Mouse (Mus musculus) cerebellum, adult 18-20 months (tissue): ENCODE results near the gene Zfp810.
A peak's percentile ranks its signal among the peaks of the same experiment; 100 is the strongest.

Source experiments
- DNase-seq, 2 experiments: peaks; one replicate each; pipeline ENCODE4 v3.0.0; 2021

Zfp810 gene

DNA sequence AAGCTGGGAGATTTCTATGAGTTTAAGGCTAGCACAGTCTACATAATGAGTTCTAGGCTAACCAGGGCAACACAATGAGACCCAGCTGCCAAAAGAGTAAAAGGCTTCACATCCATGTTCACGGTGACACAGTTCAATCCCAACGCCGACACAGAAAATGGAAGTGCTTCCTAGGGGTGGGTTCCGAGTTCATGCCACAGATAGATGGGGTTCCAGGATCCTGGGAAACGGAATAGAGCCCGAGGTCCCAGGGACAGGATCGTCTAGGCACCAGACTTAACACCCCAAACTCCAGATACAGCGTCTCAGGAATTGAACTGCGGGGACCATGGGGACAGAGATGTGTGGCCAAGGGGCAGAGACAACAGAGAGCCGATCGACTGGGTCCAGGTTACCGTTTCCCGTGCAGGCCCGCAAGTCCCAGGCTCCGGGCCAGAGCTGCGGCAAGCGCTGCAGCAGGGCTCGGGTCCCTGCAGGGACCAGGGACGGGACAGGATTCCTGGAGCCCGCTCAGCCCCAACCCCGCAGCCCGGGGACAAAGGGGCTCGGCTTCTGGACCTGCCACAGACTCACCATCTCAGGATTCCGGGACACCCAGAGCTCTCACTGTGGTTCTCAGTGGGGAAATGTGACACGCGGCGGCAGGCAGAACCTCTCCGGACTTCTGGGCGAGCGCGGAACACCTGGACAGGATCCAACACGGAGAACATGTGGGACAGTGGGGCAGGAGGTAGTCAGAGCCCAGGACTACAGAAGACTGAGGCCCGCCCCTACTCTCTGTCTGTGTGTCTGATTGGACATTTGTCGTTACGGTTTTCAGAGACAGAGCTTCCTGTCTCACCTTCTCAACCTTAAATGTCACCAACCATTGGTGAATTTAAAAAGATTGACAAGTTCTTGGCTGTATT lies 48.0 kb downstream of the Zfp810 start, which contains the start of gene Zfp599:
TSS of gene Zfp599 (minus strand) at position 712 of the 908 bp plus-strand sequence.
- peak; percentile 81 to 84 for DNase-seq

DNA sequence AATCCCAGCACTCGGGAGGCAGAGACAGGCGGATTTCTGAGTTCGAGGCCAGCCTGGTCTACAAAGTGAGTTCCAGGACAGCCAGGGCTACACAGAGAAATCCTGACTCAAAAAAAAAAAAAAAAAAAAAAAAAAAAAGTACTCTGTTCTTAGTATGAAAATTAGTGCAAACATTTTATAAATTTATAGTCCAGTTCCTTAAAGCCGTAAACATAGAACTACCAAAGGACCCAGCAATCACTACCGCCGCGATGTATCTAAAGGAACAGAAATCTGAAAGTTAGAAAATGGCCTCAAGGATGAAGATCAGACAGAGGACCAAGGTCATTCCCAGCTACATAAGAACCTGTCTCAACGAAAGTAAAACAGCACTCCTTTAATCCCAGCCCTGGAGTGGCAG lies 48.7 kb downstream of the Zfp810 start:
- no peak for DNase-seq

DNA sequence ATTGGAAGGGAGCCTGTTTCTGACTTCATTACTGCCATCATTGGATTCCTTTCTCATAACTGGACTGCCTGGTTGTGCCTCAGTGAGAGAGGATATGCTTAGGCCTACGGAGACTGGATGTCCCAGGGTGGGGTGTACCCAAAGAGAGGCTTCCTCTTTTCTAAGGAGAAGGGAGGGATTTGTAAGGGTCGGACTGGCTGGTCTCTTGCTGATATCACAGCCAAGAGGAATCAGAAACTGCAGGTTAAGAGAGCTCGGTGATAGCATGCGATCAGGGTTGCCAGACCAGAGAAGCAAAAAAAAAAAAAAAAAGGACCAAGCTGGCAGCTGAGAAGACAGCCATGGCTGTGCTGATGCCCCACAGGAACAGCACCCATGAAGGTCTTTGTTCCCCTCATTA lies 50.9 kb downstream of the Zfp810 start:
- DNase-seq: no peak

DNA sequence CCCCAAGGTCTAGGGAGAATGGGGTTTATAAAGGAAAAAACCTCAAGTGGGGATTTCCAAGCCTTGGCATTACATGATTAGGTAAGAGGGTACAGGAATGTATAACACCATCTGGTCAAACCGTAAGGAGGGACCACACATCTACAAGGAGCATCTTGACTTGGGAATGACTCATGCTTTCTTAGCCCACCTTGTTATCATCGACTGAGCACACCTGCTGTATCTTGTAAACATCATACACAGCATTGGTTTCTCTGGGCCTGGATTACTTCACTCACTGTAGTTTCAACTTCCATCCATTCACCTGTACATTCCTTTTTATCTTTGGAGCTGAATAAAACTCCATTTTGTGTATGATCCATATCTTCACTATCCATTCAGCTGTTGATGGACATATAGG lies 63.2 kb downstream of the Zfp810 start:
- DNase-seq: no peak

DNA sequence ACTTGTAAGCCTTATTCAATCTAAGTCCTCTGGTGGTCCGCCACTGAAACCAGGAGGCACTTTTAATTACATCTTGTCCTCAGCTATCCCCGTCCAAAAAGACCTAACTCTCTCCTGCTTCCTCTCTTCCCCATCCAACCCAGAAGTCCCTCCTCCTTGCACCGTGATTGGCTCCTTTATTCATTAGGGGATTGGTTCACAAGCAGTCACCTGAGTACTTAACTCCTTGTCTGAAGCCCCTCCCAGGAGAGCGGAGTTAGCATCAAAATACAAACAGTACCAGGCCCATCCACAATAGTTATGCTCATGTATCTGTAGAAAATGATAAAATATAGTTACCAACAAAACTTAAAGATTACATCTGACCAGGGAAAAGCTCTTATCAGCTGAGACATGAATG lies 67.4 kb downstream of the Zfp810 start:
- DNase-seq: no peak

DNA sequence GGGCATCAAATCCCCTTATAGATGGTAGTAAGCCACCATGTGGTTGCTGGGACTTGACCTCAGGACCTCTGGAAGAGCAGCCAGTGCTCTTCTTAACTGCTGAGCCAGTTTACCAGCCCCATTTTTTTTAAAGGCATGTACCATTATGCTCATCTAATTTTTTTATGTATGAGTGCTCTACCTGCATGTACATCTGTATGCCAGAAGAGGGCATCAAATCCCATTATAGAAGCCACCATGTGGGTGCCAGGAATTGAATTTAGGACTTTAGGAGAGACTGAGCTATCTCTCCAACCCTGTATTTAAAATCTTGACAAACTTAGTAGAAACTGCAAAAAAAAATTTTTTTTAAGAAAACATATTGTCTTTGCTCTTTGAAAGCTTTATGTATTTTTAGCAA lies 76.9 kb downstream of the Zfp810 start:
- no peak for DNase-seq

DNA sequence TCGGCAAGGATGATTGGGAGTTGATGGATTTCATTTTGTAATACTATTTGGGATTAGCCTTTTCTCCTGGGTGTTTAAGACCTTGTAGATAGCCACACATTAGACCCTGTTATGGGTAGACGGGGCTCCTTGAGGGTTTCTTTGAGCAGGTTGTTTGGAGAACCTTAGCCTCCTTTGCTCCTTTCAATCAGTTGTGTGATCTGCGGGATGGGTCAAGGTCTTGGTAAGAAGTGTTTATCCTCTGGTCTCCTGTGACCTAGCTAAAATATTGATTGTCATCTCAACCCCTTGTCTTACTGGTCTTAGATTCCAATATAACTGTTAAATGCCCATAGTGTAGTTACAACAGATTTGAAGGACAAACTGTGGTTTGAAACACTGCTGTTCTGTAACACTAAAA lies 77.4 kb downstream of the Zfp810 start:
- no peak for DNase-seq

DNA sequence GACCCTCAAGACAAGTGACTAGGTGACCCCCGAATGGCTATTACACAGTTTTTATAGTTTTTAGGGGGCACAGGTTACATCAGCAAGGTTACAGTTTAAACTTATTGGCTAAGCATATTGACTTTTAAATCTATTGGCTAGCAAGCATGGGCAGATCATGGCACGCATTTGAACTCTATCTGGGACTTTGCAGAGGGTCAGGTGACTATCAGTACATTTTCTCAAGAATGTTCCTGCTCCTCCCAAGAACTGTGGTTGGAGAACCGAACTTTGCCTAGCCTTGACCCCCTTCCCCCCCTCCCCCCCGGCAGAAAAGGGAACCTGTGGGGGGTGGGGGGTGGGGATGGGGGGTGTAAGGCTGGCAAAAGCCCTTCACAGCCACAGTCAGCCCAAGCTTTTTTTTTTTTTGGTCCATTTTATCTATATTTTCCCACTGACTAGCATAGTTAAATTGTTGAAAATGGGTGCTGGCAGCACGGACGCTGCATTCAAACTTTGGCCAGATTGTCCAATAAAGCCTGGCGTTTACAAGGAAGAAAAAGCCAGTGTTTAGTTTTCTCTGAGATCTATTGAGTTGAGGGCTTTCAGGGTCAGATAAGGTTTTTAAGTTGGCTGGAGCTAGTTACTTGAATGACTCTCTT lies 77.9 kb downstream of the Zfp810 start:
- no peak for DNase-seq

DNA sequence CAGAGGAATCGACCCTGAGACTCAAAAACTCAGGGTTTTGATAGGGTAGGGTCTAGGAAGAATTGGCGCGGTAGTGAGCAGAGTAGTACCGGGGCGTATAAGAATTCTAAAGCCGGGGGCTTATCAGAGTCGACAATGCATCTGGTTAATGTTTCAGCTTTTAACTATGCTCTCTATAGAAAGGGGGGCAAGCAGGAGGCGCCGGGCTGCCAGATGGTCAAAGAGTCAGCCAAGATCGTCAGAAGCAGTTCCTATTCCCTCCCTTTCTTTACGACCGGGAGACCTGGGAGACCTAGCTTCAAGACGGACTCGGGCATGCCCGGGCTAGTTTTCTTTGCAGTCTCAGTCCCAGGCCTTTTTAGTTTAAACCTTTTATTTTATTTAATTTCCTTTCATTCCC lies 80.6 kb downstream of the Zfp810 start:
- DNase-seq: peak; percentile 57 to 63
